Mouse (Mus musculus): ENCODE data around the gene Olfr923.

- TF ChIP-seq POLR2A (IDR thresholded peaks at IDR 0.05; ENCODE audit: extremely low read depth, insufficient read depth, low read length) (no peak), CTCF (IDR thresholded peaks at IDR 0.05; ENCODE audit: low read depth, low read length) (no peak)
Measured at GRCm38 (mm10) chr9:38826245-38826644, at the start of gene Olfr923.
